Mouse (Mus musculus) liver, postnatal 0 days (tissue): ENCODE results near the gene Terb1.

Experiments
- CTCF ChIP-seq: sonication (generic); IDR thresholded peaks from 2 replicates; pipeline ENCODE4 v1.5.1; 2016; ENCODE audit warnings: antibody characterized with exemption, low read depth
- EP300 ChIP-seq: IDR thresholded peaks from 2 replicates; pipeline ENCODE4 v1.6.1; 2016; ENCODE audit warnings: antibody characterized with exemption, low read depth, mild to moderate bottlenecking

GRCm38 (mm10) chr8:104410628-104411273, 99.0 kb downstream of the Terb1 start:
- TF ChIP-seq CTCF (no peak), EP300 (no peak)
